Mouse (Mus musculus) megakaryocyte, embryonic 14.5 days (primary cell): ENCODE measurements at regions not wholly inside any gene's neighbourhood (a gene's known extent, or its start where the extent isn't known, plus 50 kb on each side); places are given as distances from the start of the nearest gene placed in this dataset.

Experiments used
- FLI1 ChIP-seq: IDR thresholded peaks from 2 replicates; pipeline ENCODE4 v1.6.1; 2012; ENCODE audit warnings: low read length, inconsistent platforms, mixed read lengths
- GATA1 ChIP-seq: IDR thresholded peaks from 3 replicates; pipeline ENCODE4 v1.6.1; 2012; ENCODE audit warnings: mixed read lengths, low read length, inconsistent platforms, borderline replicate concordance

DNA sequence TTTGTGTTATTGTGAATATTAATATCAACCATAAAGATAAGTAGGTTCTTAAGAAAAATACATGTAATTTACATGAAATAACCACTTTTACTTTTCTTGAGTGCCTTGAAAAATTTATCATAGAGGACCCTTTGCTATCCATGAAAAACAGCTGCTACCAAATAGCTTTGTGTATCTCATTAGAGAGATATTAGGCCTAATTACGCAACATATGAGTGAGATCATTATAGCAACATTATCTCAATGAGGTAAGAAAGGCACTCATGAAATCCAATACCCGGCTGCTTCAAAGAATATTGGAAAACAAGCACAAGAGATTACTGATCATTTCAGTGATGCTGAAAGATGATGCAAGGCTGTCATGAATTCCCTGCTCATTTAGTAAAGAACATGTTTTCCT lies 74.9 kb upstream of the Gm11146 start:
- TF ChIP-seq GATA1: no peak
- no peak for TF ChIP-seq FLI1
